Mouse (Mus musculus): ENCODE data around the gene Elovl7. TPM values are rescaled to one million over a fixed set of nuclear protein-coding genes. Genes with fewer than 3 reads are reported as not detected.

Elovl7 gene
- polyA plus RNA-seq, 1 experiment = 0.51 TPM

- no peak overlapping the region for H3ac ChIP-seq (ENCODE audit: control insufficient read depth, insufficient read length, low read depth)
- H3K36me3 ChIP-seq (ENCODE audit: control insufficient read depth, insufficient read depth) = peaks cover 27% of the 10 kb centered on the region
Measured at GRCm38 (mm10) chr13:108323866-108324829, 109.9 kb downstream of the Elovl7 start.

GRCm38 (mm10) chr13:108325871-108326270 lies 111.7 kb downstream of the Elovl7 start:
- H3ac ChIP-seq (ENCODE audit: control insufficient read depth, insufficient read length, low read depth) = no peak overlapping the region
- no peaks in the 10 kb centered on the region for H3K27me3 ChIP-seq (ENCODE audit: control insufficient read depth, insufficient read depth, insufficient read length)
- H3K36me3 ChIP-seq (ENCODE audit: control insufficient read depth, insufficient read depth) = peaks cover 35% of the 10 kb centered on the region
- peaks cover 17% of the 10 kb centered on the region for H3K79me2 ChIP-seq (ENCODE audit: control insufficient read depth, insufficient read depth)
- no peak overlapping the region for H3K4me3 ChIP-seq (ENCODE audit: insufficient read depth, poor library complexity, severe bottlenecking)
- TF ChIP-seq MYOG (IDR thresholded peaks at IDR 0.05; ENCODE audit: control insufficient read depth, extremely low read depth, insufficient read length) = no peak
- TF ChIP-seq CTCF (IDR thresholded peaks at IDR 0.05; ENCODE audit: control insufficient read depth, insufficient read depth, insufficient read length) = no peak
- TF ChIP-seq MYOD1 (IDR thresholded peaks at IDR 0.05; ENCODE audit: control insufficient read depth, insufficient read length, low read depth) = no peak
- peaks cover 6% of the 10 kb centered on the region for H3K79me3 ChIP-seq (ENCODE audit: low read depth)

More at GRCm38 (mm10) chr13:108323866-108324829, 109.9 kb downstream of the Elovl7 start:
- peaks cover 14% of the 10 kb centered on the region for H3K79me3 ChIP-seq (ENCODE audit: low read depth)
- H3K79me2 ChIP-seq (ENCODE audit: control insufficient read depth, insufficient read depth) = peaks cover 34% of the 10 kb centered on the region
- no peak for TF ChIP-seq CTCF (IDR thresholded peaks at IDR 0.05; ENCODE audit: control insufficient read depth, insufficient read depth, insufficient read length)
- TF ChIP-seq USF1 (IDR thresholded peaks at IDR 0.05; ENCODE audit: low read depth) = no peak
- no peak for TF ChIP-seq FOSL1 (IDR thresholded peaks at IDR 0.05; ENCODE audit: insufficient read depth, low read length, poor library complexity, severe bottlenecking)
- TF ChIP-seq MAX (IDR thresholded peaks at IDR 0.05) = no peak
- TF ChIP-seq MYOD1 (IDR thresholded peaks at IDR 0.05; ENCODE audit: control insufficient read depth, insufficient read length, low read depth) = no peak
- TF ChIP-seq MYOG (IDR thresholded peaks at IDR 0.05; ENCODE audit: control insufficient read depth, extremely low read depth, insufficient read length) = no peak
- TF ChIP-seq CEBPB (IDR thresholded peaks at IDR 0.05; ENCODE audit: low read depth) = no peak
- H3K4me3 ChIP-seq (ENCODE audit: insufficient read depth, poor library complexity, severe bottlenecking) = no peak overlapping the region
- H3K27me3 ChIP-seq (ENCODE audit: control insufficient read depth, insufficient read depth, insufficient read length) = no peaks in the 10 kb centered on the region

GRCm38 (mm10) chr13:108326351-108326750 lies 112.1 kb downstream of the Elovl7 start:
- TF ChIP-seq CEBPB (IDR thresholded peaks at IDR 0.05; ENCODE audit: low read depth) (no peak), MAX (IDR thresholded peaks at IDR 0.05) (no peak), CTCF (IDR thresholded peaks at IDR 0.05; ENCODE audit: control insufficient read depth, insufficient read depth, insufficient read length) (no peak), USF1 (IDR thresholded peaks at IDR 0.05; ENCODE audit: low read depth) (no peak), MYOD1 (IDR thresholded peaks at IDR 0.05; ENCODE audit: control insufficient read depth, insufficient read length, low read depth) (no peak)
- Histone ChIP-seq H3ac (ENCODE audit: control insufficient read depth, insufficient read length, low read depth) (no peak overlapping the region), H3K79me2 (ENCODE audit: control insufficient read depth, insufficient read depth) (peaks cover 12% of the 10 kb centered on the region), H3K4me3 (ENCODE audit: insufficient read depth, poor library complexity, severe bottlenecking) (no peak overlapping the region), H3K27me3 (ENCODE audit: control insufficient read depth, insufficient read depth, insufficient read length) (no peaks in the 10 kb centered on the region), H3K79me3 (ENCODE audit: low read depth) (peaks cover 6% of the 10 kb centered on the region), H3K36me3 (ENCODE audit: control insufficient read depth, insufficient read depth) (peaks cover 35% of the 10 kb centered on the region)

- H3K27me3 ChIP-seq (ENCODE audit: control insufficient read depth, insufficient read depth, insufficient read length) = no peaks in the 10 kb centered on the region
- no peak overlapping the region for H3K4me3 ChIP-seq (ENCODE audit: insufficient read depth, poor library complexity, severe bottlenecking)
- peaks cover 7% of the 10 kb centered on the region for H3K79me2 ChIP-seq (ENCODE audit: control insufficient read depth, insufficient read depth)
- no peak overlapping the region for H3ac ChIP-seq (ENCODE audit: control insufficient read depth, insufficient read length, low read depth)
- H3K79me3 ChIP-seq (ENCODE audit: low read depth) = peaks cover 7% of the 10 kb centered on the region
- peaks cover 40% of the 10 kb centered on the region for H3K36me3 ChIP-seq (ENCODE audit: control insufficient read depth, insufficient read depth)
- no peak for TF ChIP-seq CEBPB (IDR thresholded peaks at IDR 0.05; ENCODE audit: low read depth)
- TF ChIP-seq MYOD1 (IDR thresholded peaks at IDR 0.05; ENCODE audit: control insufficient read depth, insufficient read length, low read depth) = no peak
- TF ChIP-seq FOSL1 (IDR thresholded peaks at IDR 0.05; ENCODE audit: insufficient read depth, low read length, poor library complexity, severe bottlenecking) = no peak
- TF ChIP-seq MYOG (IDR thresholded peaks at IDR 0.05; ENCODE audit: control insufficient read depth, extremely low read depth, insufficient read length) = no peak
- TF ChIP-seq MAX (IDR thresholded peaks at IDR 0.05) = no peak
- no peak for TF ChIP-seq CTCF (IDR thresholded peaks at IDR 0.05; ENCODE audit: control insufficient read depth, insufficient read depth, insufficient read length)
Measured at GRCm38 (mm10) chr13:108327047-108327446, 112.8 kb downstream of the Elovl7 start.

- Histone ChIP-seq H3K36me3 (ENCODE audit: control insufficient read depth, insufficient read depth) (peaks cover 43% of the 10 kb centered on the region), H3K79me2 (ENCODE audit: control insufficient read depth, insufficient read depth) (no peaks in the 10 kb centered on the region), H3K27me3 (ENCODE audit: control insufficient read depth, insufficient read depth, insufficient read length) (no peaks in the 10 kb centered on the region), H3K79me3 (ENCODE audit: low read depth) (peaks cover 7% of the 10 kb centered on the region), H3ac (ENCODE audit: control insufficient read depth, insufficient read length, low read depth) (no peak overlapping the region), H3K4me3 (ENCODE audit: insufficient read depth, poor library complexity, severe bottlenecking) (no peak overlapping the region)
- no peak for TF ChIP-seq CTCF (IDR thresholded peaks at IDR 0.05; ENCODE audit: control insufficient read depth, insufficient read depth, insufficient read length)
- no peak for TF ChIP-seq USF1 (IDR thresholded peaks at IDR 0.05; ENCODE audit: low read depth)
- no peak for TF ChIP-seq CEBPB (IDR thresholded peaks at IDR 0.05; ENCODE audit: low read depth)
Measured at GRCm38 (mm10) chr13:108328406-108329180, 114.4 kb downstream of the Elovl7 start.

Measured in C2C12 (cell line).